30 mouse cellular contexts compared by ENCODE assay signal in genomic region chr12:86109531-86109930, GRCm38 (mm10). TPM values are rescaled to one million over a fixed set of nuclear protein-coding genes. Genes with fewer than 3 reads are reported as not detected.
A peak's percentile ranks its signal among the peaks of the same experiment; 100 is the strongest.
DNase-seq lines count a peak whose midpoint lies in the region; ATAC-seq and TF ChIP-seq lines count a peak whose summit lies in the region.
"Had no signal": no experiment of that assay in that cellular context is flagged by ENCODE, and none has a peak within 500 bp of the region (broad histone marks: within the 10 kb centered on the region; RNA-seq: fewer than 3 reads in every experiment).

No protein-coding gene starts in this region.

- TF ChIP-seq CTCF in kidney, adult 2 months (conservative IDR thresholded peaks at IDR 0.05; ENCODE audit: insufficient read depth, insufficient read length, low read depth, low read length), result no peak
- TF ChIP-seq CTCF in cerebellum, adult 2 months (IDR thresholded peaks at IDR 0.05; ENCODE audit: borderline replicate concordance, insufficient read depth, low read depth, low read length), result no peak

- no peak for TF ChIP-seq POLR2A in kidney, adult 2 months (IDR thresholded peaks at IDR 0.05; ENCODE audit: low read depth, low read length)
- no peak for TF ChIP-seq POLR2A in cerebellum, adult 2 months (IDR thresholded peaks at IDR 0.05; ENCODE audit: borderline replicate concordance, insufficient read depth, low read length)

- no peaks in the 10 kb centered on the region for H3K36me3 ChIP-seq in kidney, adult 2 months (ENCODE audit: control insufficient read depth, insufficient read depth, low read length)
- H3K36me3 ChIP-seq in kidney, embryonic 15.5 days, result peaks cover 6% of the 10 kb centered on the region; the same call in 1 of the 2 replicates
- H3K36me3 ChIP-seq in forebrain, embryonic 10.5 days (replicated peaks), result peaks cover 21% of the 10 kb centered on the region
- H3K36me3 ChIP-seq: forebrain, embryonic 15.5 days; hindbrain, embryonic 15.5 days; liver, embryonic 13.5 days; neural tube, embryonic 15.5 days had no signal

- H3K4me1 ChIP-seq in kidney, adult 2 months (ENCODE audit: control insufficient read depth, insufficient read depth, low read length), result peaks cover 12% of the 10 kb centered on the region; the same call in 1 of the 2 replicates
- H3K4me1 ChIP-seq in kidney, embryonic 15.5 days, result peaks cover 14% of the 10 kb centered on the region
- 0 out of 2 replicates have a peak, but pooled peaks cover 3% of the 10 kb centered on the region for H3K4me1 ChIP-seq in cerebellum, adult 2 months (ENCODE audit: control insufficient read depth, insufficient read depth, low read length)
- H3K4me1 ChIP-seq in forebrain, embryonic 10.5 days, result peaks cover 1% of the 10 kb centered on the region
- H3K4me1 ChIP-seq: forebrain, embryonic 15.5 days; hindbrain, embryonic 15.5 days; liver, embryonic 13.5 days; neural tube, embryonic 15.5 days had no signal

- H3K4me2 ChIP-seq in kidney, embryonic 15.5 days, result no peak overlapping the region
- H3K4me2 ChIP-seq: forebrain, embryonic 15.5 days; heart, embryonic 11.5 days; hindbrain, embryonic 15.5 days; limb, embryonic 15.5 days; liver, embryonic 13.5 days; midbrain, embryonic 13.5 days; neural tube, embryonic 15.5 days had no signal

- no peaks in the 10 kb centered on the region for H3K27me3 ChIP-seq in kidney, adult 2 months (replicated peaks; ENCODE audit: control insufficient read depth, insufficient read depth, low read length)
- no peaks in the 10 kb centered on the region for H3K27me3 ChIP-seq in kidney, embryonic 15.5 days
- no peaks in the 10 kb centered on the region for H3K27me3 ChIP-seq in cerebellum, adult 2 months (ENCODE audit: control insufficient read depth, insufficient read depth, low read length)
- H3K27me3 ChIP-seq in forebrain, embryonic 10.5 days (ENCODE audit: poor library complexity, severe bottlenecking), result peaks cover 9% of the 10 kb centered on the region; the same call in 1 of the 2 replicates
- H3K27me3 ChIP-seq: forebrain, embryonic 15.5 days; hindbrain, embryonic 15.5 days; limb, embryonic 15.5 days; liver, embryonic 13.5 days; midbrain, embryonic 13.5 days; neural tube, embryonic 15.5 days had no signal

- no peak for ATAC-seq in kidney, embryonic 15.5 days (replicated peaks; ENCODE audit: low FRiP score)
- ATAC-seq: forebrain, embryonic 15.5 days; lung, postnatal 0 days; midbrain, embryonic 13.5 days had no signal

- no peak overlapping the region for H3K9ac ChIP-seq in kidney, embryonic 15.5 days
- H3K9ac ChIP-seq: forebrain, embryonic 15.5 days; hindbrain, embryonic 15.5 days; limb, embryonic 15.5 days; liver, embryonic 13.5 days; midbrain, embryonic 13.5 days; neural tube, embryonic 15.5 days had no signal

- H3K4me3 ChIP-seq in kidney, adult 2 months (ENCODE audit: insufficient read depth, low read depth, low read length), result no peak overlapping the region
- H3K4me3 ChIP-seq in kidney, embryonic 15.5 days (replicated peaks), result no peak overlapping the region
- H3K4me3 ChIP-seq in cerebellum, adult 2 months (replicated peaks; ENCODE audit: insufficient read depth, low read depth, low read length), result no peak overlapping the region
- H3K4me3 ChIP-seq in forebrain, embryonic 10.5 days, result no peak overlapping the region
- H3K4me3 ChIP-seq: forebrain, embryonic 15.5 days; hindbrain, embryonic 10.5 days; hindbrain, embryonic 15.5 days; limb, embryonic 10.5 days; limb, embryonic 15.5 days; liver, embryonic 13.5 days; megakaryocyte, embryonic 14.5 days; midbrain, embryonic 13.5 days; neural tube, embryonic 15.5 days had no signal

- DNase-seq in kidney, adult 2 months, result peak; percentile 60
- no peak for DNase-seq in kidney, adult 8-10 months
- peak; percentile 52 to 54 for DNase-seq in kidney, postnatal 25 days
- DNase-seq in 3T3-L1 (ENCODE audit: low read depth, low spot score), result peak; percentile 34
- peak; percentile 31 for DNase-seq in NIH3T3 (ENCODE audit: low read depth)
- no peak for DNase-seq in cerebellum, adult 2 months
- DNase-seq in forebrain, embryonic 10.5 days (ENCODE audit: extremely low spot score, low spot score), result no peak
- DNase-seq: adrenal gland, postnatal 10 days; cerebellum, adult 9-10 months; cerebellum, postnatal 36 days; gastrocnemius, postnatal 25 days; heart, adult 11 months; heart, postnatal 14 days; layer of hippocampus, adult 9-11 months; liver, embryonic 13.5 days; lung, adult 18-20 months; lung, postnatal 4 days; right cerebral cortex, postnatal 4 days; thymus, postnatal 4 days had no signal

- WGBS in kidney, adult 2 months, result 46% methylated on average over 4 of the region's 4 CpGs
- WGBS in kidney, embryonic 15.5 days, result 57% methylated on average over 4 of the region's 4 CpGs
- WGBS in cerebellum, adult 2 months, result 84% methylated on average over 4 of the region's 4 CpGs
- WGBS in forebrain, embryonic 10.5 days, result 96% methylated on average over 4 of the region's 4 CpGs

- H3K27ac ChIP-seq in kidney, adult 2 months (ENCODE audit: insufficient read depth, low read depth, low read length), result no peak overlapping the region
- H3K27ac ChIP-seq in kidney, embryonic 15.5 days, result no peak overlapping the region
- no peak overlapping the region for H3K27ac ChIP-seq in cerebellum, adult 2 months (ENCODE audit: insufficient read depth, low read length)
- H3K27ac ChIP-seq in forebrain, embryonic 10.5 days, result no peak overlapping the region
- H3K27ac ChIP-seq: forebrain, embryonic 15.5 days; hindbrain, embryonic 10.5 days; hindbrain, embryonic 15.5 days; limb, embryonic 10.5 days; limb, embryonic 15.5 days; liver, embryonic 13.5 days; midbrain, embryonic 13.5 days; neural tube, embryonic 15.5 days had no signal

- H3K9me3 ChIP-seq in kidney, embryonic 15.5 days (replicated peaks), result no peaks in the 10 kb centered on the region
- no peaks in the 10 kb centered on the region for H3K9me3 ChIP-seq in forebrain, embryonic 10.5 days
- H3K9me3 ChIP-seq: forebrain, embryonic 15.5 days; hindbrain, embryonic 10.5 days; hindbrain, embryonic 15.5 days; limb, embryonic 10.5 days; limb, embryonic 15.5 days; liver, embryonic 13.5 days; megakaryocyte, embryonic 14.5 days; midbrain, embryonic 13.5 days; neural tube, embryonic 15.5 days had no signal

RNA-seq across cellular contexts. Expression of gene Ift43, which starts 27.2 kb away (rescaled TPM):
- 21.9 and 27.3 TPM in 2 replicates for polyA plus RNA-seq in kidney, adult 2 months (2012; rRNA removed)
- 70.6 and 76.1 TPM in 2 replicates for polyA plus RNA-seq in kidney, embryonic 15.5 days (2015; fragmentation: Nextera tagmentation; extraction: Ambion mirVana)
- polyA plus RNA-seq in cerebellum, adult 2 months (2012; rRNA removed), result 33.7 and 34.9 TPM in 2 replicates
- polyA plus RNA-seq in forebrain, embryonic 10.5 days (2016; fragmentation: Nextera tagmentation; extraction: Ambion mirVana), result 73.7 and 77.5 TPM in 2 replicates

RNA-seq across cellular contexts. Expression of gene Tgfb3, which starts 30.7 kb away (rescaled TPM):
- polyA plus RNA-seq in kidney, adult 2 months (2012; rRNA removed), result 2.6 and 3.3 TPM in 2 replicates
- 27.1 and 31.1 TPM in 2 replicates for polyA plus RNA-seq in kidney, embryonic 15.5 days (2015; fragmentation: Nextera tagmentation; extraction: Ambion mirVana)
- 15.2 and 15.7 TPM in 2 replicates for polyA plus RNA-seq in cerebellum, adult 2 months (2012; rRNA removed)
- 5.7 and 6.1 TPM in 2 replicates for polyA plus RNA-seq in forebrain, embryonic 10.5 days (2016; fragmentation: Nextera tagmentation; extraction: Ambion mirVana)

Comparison
In these comparisons a context has a peak if more than half of its experiments do, and no peak if none do; other contexts are left out.
1. DNase-seq: peak in kidney, adult 2 months (single experiment), kidney, postnatal 25 days (2 of 2), 3T3-L1 (single experiment) and NIH3T3 (single experiment); none in kidney, adult 8-10 months (0 of 2), cerebellum, adult 2 months (0 of 2) and forebrain, embryonic 10.5 days (single experiment).